Mouse (Mus musculus) kidney, adult 2 months (tissue): Measurements from ENCODE around the gene Art3.

Experiments used
- CTCF ChIP-seq: fragments of 200-500 bp; conservative IDR thresholded peaks from 2 replicates; pipeline ENCODE4 v1.5.1; 2011; ENCODE audit warnings: low read depth, mild to moderate bottlenecking, control low read depth, low read length, moderate library complexity, mixed read lengths; ENCODE audit not compliant: insufficient read depth, insufficient read length
- POLR2A ChIP-seq: fragments of 200-500 bp; IDR thresholded peaks from one replicate; pipeline ENCODE4 v1.6.1; 2011; ENCODE audit warnings: low read depth, low read length, control low read depth

DNA sequence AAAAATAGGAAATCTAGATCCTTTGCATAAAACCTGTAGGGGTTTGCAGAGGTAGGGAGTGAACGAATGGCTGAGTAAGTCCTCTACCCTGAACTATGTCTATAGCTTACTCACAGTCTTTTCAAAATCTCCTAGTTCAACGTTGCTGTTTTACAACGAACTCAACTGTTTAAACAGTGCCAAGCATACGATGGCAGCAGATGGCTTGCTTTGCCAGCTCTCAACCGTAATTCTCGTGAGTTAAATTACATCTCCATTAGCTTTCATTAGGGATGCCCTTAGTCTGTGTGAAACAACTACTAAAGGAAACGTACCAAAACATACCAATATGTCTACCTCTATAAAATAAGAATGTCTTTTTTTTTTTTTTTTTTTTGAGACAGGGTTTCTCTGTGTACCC lies 100.0 kb downstream of the Art3 start:
- no peak for TF ChIP-seq POLR2A
- no peak for TF ChIP-seq CTCF
